Mouse (Mus musculus) erythroblast, embryonic 14.5 days (primary cell): Measurements from ENCODE around the gene Iltifb.
"Not testable (repeated sequence)": the region's sequence is repeated elsewhere in the genome, so short reads cannot be mapped to it uniquely, and the experiment has no call there.

Experiments
- GATA1 ChIP-seq: IDR thresholded peaks from 2 replicates; pipeline ENCODE4 v1.6.1; 2012; ENCODE audit warnings: low read length, inconsistent platforms, mixed read lengths
- TAL1 ChIP-seq: IDR thresholded peaks from 3 replicates; pipeline ENCODE4 v1.6.1; 2012; ENCODE audit warnings: low read length, inconsistent platforms, mixed read lengths

GRCm38 (mm10) chr10:118258388-118258787 is 36.5 kb downstream of the Iltifb start, which contains the start of gene Gm32802:
- TF ChIP-seq TAL1, GATA1: not testable (repeated sequence)
